Mouse (Mus musculus) liver (tissue): Measurements from ENCODE around the gene Rhbdd1.

Experiments used
- DNase-seq: peaks from one replicate; pipeline ENCODE4 v3.0.0-alpha.2; 2020; ENCODE audit warnings: mixed read lengths

Rhbdd1 gene

DNA sequence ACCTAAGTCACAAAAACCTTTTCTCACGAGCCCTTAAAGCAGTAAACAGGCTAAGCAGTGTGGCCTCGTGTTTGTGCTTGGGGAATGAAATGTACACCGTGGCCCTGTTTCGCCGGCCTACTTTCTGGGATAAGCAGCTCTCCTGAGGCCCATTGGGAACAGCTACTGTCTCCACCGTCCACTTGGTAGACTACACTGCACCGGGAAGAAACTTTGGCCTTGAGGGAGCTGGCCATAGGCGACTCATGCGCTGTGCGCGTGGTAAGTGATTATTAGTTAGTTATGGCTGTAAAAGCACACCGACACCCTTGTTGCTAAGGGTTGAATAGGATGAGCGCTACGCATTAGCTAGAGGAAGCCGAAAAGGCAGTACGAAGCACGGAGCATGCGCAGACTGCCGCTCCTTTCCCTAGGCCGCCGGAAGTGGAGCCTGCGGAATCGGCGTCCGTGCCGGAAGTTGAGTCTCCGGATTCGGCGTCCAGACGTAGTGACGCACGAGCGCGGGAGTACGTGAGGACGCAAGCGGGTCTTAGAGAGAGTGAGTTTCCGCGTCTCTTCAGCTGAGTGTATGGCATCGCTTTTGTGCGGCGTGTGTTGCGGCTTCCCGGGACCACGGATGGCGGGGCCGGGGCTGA lies at the start of gene Rhbdd1:
Gene Rhbdd1 (plus strand): TSS at position 342 of the 635 bp plus-strand sequence.
- peak; percentile 97 for DNase-seq

DNA sequence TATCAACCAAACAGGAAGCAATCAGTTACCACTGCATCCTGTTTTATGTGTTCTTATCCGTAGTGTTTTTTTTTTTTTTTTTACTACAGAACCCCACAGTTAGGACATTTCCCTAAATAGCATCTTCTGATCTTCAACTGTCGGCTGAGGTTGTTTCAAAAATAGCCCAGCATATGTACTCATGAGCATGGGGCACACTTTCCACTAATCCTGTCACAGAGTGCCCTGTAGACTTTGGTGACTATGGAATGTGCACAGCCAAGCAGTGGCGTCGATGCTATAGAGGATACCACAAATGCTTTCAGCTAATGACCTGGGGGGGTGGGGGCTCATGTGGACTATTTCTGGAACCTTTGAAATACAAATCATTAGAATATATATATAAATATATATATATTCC lies 48.7 kb upstream of the Rhbdd1 start:
- DNase-seq, result no peak

- DNase-seq, result no peak
Observed at GRCm38 (mm10) chr1:82272231-82272630, 44.0 kb upstream of the Rhbdd1 start.

DNA sequence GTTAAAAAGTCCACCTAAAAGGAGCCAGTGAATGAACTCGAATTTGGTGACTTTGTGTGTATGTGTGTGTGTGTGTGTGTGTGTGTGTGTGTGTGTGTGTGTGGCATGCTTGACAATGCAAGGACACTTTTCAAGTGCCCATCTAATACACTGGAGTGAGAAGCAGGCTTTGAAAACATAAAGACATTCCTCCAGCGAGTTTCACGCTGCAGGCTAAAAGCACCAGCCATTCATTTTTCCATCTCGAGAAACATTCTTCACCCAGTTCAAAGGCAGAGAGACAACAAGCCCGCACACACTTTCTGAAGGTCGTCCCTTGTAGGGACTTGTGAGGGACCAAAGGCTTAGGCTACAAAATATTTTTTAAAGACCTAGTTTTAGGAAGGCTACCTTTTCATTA lies 42.7 kb upstream of the Rhbdd1 start:
- DNase-seq, result no peak

DNA sequence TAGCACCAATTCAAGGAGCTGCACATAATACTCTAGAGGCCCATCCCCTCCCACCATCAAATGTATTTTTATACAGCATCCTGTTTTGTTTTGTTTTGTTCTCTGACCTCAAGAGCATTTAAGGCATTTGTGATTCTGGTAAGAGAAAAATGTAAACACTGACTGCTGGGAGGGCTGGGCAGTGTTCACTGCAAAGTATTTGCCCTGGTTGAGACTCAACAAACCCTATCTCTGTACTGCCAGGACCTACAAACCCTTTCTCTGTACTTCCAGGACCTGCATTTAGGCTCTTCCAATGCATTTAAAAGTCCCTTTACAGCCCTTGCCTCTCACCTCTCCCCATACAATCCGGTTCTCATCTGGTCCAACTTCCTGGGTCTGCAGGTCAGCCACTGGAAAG lies 41.9 kb upstream of the Rhbdd1 start:
- DNase-seq, result no peak

- no peak for DNase-seq
Observed at GRCm38 (mm10) chr1:82279768-82280167, 36.5 kb upstream of the Rhbdd1 start.

DNA sequence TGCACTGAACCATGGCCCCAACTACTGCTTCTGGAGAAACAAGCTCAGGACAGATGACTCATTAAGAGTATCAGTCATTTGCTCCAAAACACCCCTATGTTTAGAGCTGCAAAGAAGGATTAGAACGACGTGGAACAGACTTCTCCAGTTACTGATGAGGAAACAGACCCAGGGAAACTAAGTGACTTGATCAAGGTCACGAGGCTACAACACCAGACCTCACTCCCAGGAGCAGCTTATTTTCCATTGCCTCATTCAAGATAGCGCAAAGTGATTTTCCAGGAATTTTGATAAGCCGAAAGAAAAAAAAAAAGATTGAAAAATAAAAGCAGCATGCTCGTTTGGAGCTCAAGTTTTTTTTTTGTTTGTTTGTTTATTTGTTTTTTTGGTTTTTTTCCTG lies 34.4 kb upstream of the Rhbdd1 start:
- no peak for DNase-seq

- DNase-seq, result peak; percentile 92
Observed at GRCm38 (mm10) chr1:82282992-82283611, 33.1 kb upstream of the Rhbdd1 start.

GRCm38 (mm10) chr1:82283901-82284301 lies 32.4 kb upstream of the Rhbdd1 start:
- DNase-seq, result no peak

- DNase-seq, result no peak
Observed at GRCm38 (mm10) chr1:82284403-82284802, 31.8 kb upstream of the Rhbdd1 start.

GRCm38 (mm10) chr1:82285461-82286189 lies 30.6 kb upstream of the Rhbdd1 start:
- no peak for DNase-seq

DNA sequence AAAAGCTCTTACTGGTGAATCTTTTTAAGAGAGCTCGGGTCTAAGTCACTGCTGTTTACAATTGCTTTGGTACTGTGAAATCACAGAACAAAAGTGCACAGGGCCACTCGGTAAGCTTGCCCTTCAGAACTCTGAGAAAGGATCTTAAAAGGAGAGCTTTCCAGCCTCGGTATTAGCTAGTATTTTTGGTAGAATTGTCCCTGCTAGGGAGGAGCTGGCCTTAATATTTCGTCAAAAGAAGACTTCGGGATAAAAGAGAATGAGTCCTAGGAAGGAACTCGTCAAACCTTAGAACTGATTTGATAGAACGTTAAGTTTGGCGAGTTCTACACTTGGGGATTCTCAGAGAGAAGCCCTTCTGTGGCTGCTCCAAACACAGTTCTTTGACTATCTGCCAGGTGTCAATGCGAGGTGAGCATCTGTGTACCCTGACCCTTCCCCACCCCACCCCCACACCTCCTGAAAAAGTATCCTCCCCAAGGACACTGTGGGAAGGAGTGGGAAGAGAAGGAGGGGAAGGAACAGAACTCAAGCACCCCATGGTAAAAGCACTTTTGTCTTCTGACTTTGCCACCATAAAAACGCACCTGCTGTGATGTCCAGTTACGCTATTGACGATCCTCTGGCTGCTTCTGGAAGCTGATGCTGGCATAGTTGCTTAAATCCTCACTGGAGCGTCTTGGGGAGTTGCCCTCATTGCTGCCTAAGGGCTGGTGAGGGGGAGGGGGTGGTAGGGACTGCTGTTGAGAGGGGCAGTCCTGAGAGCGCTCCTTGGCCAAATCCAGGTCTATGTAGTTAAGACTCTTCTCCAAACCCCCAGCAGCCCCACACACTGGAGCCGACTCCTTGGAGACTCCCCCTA lies 29.8 kb upstream of the Rhbdd1 start:
- no peak for DNase-seq

DNA sequence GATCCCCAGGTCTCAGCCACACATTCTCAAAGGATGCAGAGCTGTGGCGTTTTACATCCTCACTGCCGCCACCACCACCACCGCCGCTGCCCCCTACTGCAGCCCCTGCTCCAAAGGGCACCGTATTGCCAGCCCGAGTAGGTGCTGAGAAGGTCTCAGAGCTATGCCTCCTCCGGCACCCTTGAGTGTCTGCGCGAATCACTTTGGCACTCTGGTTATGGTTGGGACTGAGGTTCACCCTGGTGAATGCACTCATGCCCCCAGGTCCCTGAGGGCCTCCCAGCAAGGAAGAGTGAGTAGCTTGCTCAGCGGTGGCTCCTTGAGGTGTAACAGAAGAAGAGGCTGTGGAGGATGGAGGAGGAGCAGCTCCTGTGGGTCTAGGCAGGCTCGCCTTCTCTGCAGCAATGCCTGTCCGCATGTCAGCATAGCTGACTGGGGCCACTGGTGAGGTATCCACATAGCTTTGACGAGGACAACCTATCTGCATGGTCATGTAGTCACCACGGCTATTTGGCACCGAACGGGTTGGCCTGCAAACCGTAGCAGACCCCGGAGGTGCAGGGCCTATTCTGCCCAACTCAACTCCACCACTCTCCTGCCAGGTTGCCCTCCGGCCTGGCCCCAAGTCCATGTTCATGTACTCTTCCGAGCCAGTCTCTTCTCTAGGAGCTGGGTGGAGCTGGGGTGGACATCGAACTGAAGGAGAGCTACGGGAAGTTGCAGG lies 29.0 kb upstream of the Rhbdd1 start:
- peak; percentile 5 for DNase-seq

DNA sequence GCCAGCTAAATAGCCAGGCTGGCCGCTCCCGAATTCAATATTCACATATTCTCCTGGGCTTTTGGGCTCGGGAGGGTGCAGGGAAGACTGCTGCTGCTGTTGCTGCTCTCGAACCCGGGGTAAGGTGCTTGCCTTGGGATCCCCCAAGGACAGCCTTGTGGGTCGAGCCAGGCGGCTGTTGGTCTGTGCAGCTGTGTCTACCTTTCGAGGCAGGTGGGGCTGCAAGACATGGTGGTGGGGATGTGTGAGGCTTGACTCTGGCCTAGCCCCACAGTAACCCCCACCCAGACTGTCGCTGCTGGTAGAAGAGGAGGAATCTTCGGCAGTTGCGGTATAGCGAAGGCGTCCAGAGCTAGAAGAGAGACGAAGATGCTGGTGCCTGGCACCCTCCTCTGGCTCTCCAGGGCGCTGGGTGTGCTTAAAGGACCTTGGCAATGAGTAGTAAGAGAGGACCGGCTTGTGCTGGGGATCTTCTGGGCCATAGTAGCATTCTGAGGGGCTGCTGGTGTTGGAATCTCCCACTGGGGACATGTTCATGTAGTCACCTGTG lies 28.4 kb upstream of the Rhbdd1 start:
- DNase-seq, result peak; percentile 5

GRCm38 (mm10) chr1:82288421-82288990 lies 27.7 kb upstream of the Rhbdd1 start:
- no peak for DNase-seq

GRCm38 (mm10) chr1:82289116-82289989 lies 26.9 kb upstream of the Rhbdd1 start:
- no peak for DNase-seq

- peak; percentile 37 for DNase-seq
Observed at GRCm38 (mm10) chr1:82289990-82290681, 26.1 kb upstream of the Rhbdd1 start.

- DNase-seq, result no peak
Observed at GRCm38 (mm10) chr1:82290723-82291150, 25.5 kb upstream of the Rhbdd1 start.

DNA sequence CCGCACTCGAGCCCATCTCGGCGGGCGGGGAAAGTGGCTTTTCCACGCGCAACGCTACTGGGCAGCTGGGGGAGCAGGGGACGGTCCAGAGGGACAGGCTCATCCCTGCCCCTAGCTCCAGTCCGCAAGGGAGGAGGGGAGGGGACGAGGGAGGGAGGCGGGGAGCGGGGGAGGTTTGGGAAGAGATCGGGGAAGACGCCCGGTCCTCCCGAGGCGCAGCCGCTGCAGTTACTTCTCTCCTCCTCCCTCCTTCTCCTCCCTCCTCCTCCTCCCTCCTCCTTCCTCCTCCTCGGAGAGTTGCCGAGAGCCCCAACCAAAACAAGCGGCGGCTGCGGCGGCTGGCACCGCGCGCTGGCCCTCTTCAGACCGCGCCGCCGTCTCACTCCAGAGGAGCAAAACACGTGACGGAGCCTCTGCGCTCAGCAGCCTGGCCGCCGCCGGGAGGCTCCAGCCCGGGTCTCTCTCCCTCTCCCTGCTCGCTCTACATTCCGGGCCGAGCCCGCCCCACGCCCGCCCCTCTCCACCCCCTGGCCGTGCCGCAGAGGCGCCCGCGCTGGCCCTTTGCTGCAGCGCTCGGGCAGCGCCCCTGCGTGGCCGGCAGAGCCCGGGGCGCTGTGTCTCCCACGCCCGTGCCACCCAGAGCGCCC lies 25.0 kb upstream of the Rhbdd1 start, which contains the start of gene Irs1:
Gene Irs1 (minus strand): TSS at position 266 of the 647 bp plus-strand sequence.
- peak; percentile 78 for DNase-seq
